Mouse (Mus musculus) thymus, adult 2 months (tissue): ENCODE data around the gene Sigirr.
A peak's percentile ranks its signal among the peaks of the same experiment; 100 is the strongest.

Experiments used
- CTCF ChIP-seq: fragments of 200-500 bp; IDR thresholded peaks from 2 replicates; pipeline ENCODE4 v1.5.1; 2012; ENCODE audit warnings: mild to moderate bottlenecking, control low read depth, low read length, moderate library complexity, borderline replicate concordance; ENCODE audit not compliant: control insufficient read depth, poor library complexity, insufficient read depth; ENCODE audit errors: extremely low read depth
- POLR2A ChIP-seq: fragments of 200-500 bp; IDR thresholded peaks from 2 replicates; pipeline ENCODE4 v1.6.1; 2012; ENCODE audit warnings: mild to moderate bottlenecking, low read length, control low read depth, moderate library complexity; ENCODE audit not compliant: control insufficient read depth, poor library complexity, insufficient read depth; ENCODE audit errors: extremely low read depth

- TF ChIP-seq CTCF (peak; percentile 93), POLR2A (no peak)
Measured at GRCm38 (mm10) chr7:141048226-141049218, 51.9 kb downstream of the Sigirr start.
